Mouse (Mus musculus) kidney, embryonic 14.5 days (tissue): Measurements from ENCODE around the gene Nox3. TPM values are rescaled to one million over a fixed set of nuclear protein-coding genes. Genes with fewer than 3 reads are reported as not detected.

ENCODE experiments used
- ATAC-seq: fragments of 200-750 bp; cut with Nextera tagmentation; 2 replicates; pipeline ENCODE4 v1.8.0; 2017; ENCODE audit warnings: moderate number of reproducible peaks, mild to moderate bottlenecking, moderate TSS enrichment, moderate library complexity; ENCODE audit not compliant: low FRiP score, low TSS enrichment
- H3K27ac ChIP-seq: fragments of 300-500 bp; sonication (generic); 2 replicates; pipeline ENCODE4 v1.5.1; 2014; ENCODE audit warnings: low read depth, mild to moderate bottlenecking, low read length, moderate library complexity, mixed read lengths
- H3K27me3 ChIP-seq: fragments of 300-500 bp; sonication (generic); 2 replicates; pipeline ENCODE4 v1.6.1; 2014; ENCODE audit warnings: mild to moderate bottlenecking, low read length; ENCODE audit not compliant: control insufficient read depth, insufficient read depth
- H3K36me3 ChIP-seq: fragments of 300-500 bp; sonication (generic); 2 replicates; pipeline ENCODE4 v1.6.1; 2014; ENCODE audit warnings: low read length, mixed read lengths; ENCODE audit not compliant: control insufficient read depth, insufficient read depth
- H3K4me1 ChIP-seq: fragments of 300-500 bp; sonication (generic); 2 replicates; pipeline ENCODE4 v1.6.1; 2014; ENCODE audit warnings: low read length, mixed read lengths; ENCODE audit not compliant: control insufficient read depth, insufficient read depth
- H3K4me2 ChIP-seq: fragments of 300-500 bp; sonication (generic); replicated peaks from 2 replicates; pipeline ENCODE4 v1.6.1; 2014; ENCODE audit warnings: low read depth, mild to moderate bottlenecking, low read length
- H3K4me3 ChIP-seq: fragments of 300-500 bp; sonication (generic); 2 replicates; pipeline ENCODE4 v1.5.1; 2014; ENCODE audit warnings: mild to moderate bottlenecking, low read length
- H3K9ac ChIP-seq: fragments of 300-500 bp; sonication (generic); 2 replicates; pipeline ENCODE4 v1.6.1; 2014; ENCODE audit warnings: low read depth, mild to moderate bottlenecking, low read length, moderate library complexity
- H3K9me3 ChIP-seq: fragments of 300-500 bp; sonication (generic); 2 replicates; pipeline ENCODE4 v1.6.1; 2016; ENCODE audit warnings: low read length; ENCODE audit not compliant: control insufficient read depth
- WGBS: fragments of 180-500 bp; shearing (Covaris S2); extraction: QIAGEN DNeasy Blood & Tissue Kit; methylation state at CpG from one replicate; pipeline ENCODE4 v1.1.7; 2014; 5-methylcytosine and 5-hydroxymethylcytosine counted together
- polyA plus RNA-seq: library from polyadenylated mRNA; unstranded; fragments of >200 nt; fragmentation: Nextera tagmentation; extraction: Ambion mirVana; gene quantifications from 2 replicates; pipeline ENCODE4 v1.2.1, GENCODE M21; 2014

The Nox3 gene
- polyA plus RNA-seq, 1 experiment from 2014 or later: not detected

DNA sequence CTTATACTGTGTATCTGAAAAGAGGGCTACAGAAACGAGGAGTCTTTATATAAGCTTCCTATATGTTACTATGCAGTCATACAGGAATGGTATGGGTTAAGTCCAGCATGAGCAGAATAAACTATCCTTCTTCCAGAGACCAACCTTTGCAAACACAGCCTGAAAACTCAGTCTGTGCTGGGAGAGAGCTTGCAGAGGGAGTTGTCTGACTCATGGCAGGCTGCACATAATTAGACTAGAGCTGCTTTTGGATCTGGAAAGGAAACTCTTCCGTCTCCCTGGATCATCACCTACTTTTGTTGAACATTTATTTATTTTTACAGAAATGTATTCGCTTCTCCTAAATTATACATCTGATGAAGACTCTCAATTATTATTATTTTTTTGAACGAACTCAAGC lies 26.8 kb downstream of the Nox3 start:
- Histone ChIP-seq H3K4me1 (no peaks in the 10 kb centered on the region), H3K27ac (no peak overlapping the region), H3K27me3 (no peaks in the 10 kb centered on the region), H3K9ac (no peak overlapping the region), H3K9me3 (no peaks in the 10 kb centered on the region), H3K4me2 (no peak overlapping the region), H3K4me3 (no peak overlapping the region), H3K36me3 (no peaks in the 10 kb centered on the region)
- WGBS: 88% methylated on average over 4 of the region's 4 CpGs
- ATAC-seq: no peak

DNA sequence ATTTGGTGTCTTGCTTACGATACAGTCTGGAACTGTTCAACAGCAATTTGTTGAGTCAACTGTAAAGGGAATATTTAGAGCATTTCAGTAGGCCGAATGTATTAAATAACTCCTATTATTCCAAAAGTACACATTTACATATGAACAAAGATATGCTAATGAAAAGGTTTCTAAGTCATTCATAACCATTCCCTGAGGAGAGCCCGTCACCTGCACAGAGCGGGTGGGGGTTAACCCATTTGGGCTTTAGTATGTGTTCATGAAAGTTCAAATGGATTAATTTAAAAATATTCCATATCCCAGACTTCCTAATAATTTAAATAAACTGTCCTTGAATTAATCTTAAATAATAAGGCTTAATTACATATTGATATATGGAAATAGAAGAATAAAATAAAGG lies 28.8 kb downstream of the Nox3 start:
- no peak overlapping the region for H3K4me3 ChIP-seq
- no peaks in the 10 kb centered on the region for H3K27me3 ChIP-seq
- H3K36me3 ChIP-seq: no peaks in the 10 kb centered on the region
- no peak overlapping the region for H3K9ac ChIP-seq
- no peaks in the 10 kb centered on the region for H3K4me1 ChIP-seq
- no peak for ATAC-seq
- H3K27ac ChIP-seq: no peak overlapping the region
- 92% methylated on average over 4 of the region's 4 CpGs for WGBS
- no peaks in the 10 kb centered on the region for H3K9me3 ChIP-seq
- H3K4me2 ChIP-seq: no peak overlapping the region

DNA sequence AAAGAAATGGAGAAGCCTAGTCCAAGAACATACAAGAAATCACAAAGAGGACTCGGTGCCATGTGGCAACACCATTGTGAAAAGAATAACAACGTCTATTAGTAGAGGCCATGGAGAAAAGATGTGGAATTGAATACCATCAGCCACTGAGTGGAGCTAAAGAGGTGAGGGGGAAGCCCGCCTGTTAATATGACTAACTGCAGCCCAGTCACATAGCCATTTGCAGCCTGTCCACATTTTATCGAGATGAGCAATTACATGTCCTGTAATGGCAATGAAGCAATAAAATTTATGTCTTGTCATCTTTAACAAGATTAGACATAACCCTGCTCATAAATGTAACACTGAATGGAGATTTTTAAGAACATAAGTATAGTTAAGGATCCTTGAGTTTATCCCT lies 30.7 kb downstream of the Nox3 start:
- H3K27ac ChIP-seq: no peak overlapping the region
- no peak overlapping the region for H3K9ac ChIP-seq
- H3K4me2 ChIP-seq: no peak overlapping the region
- H3K4me1 ChIP-seq: no peaks in the 10 kb centered on the region
- no peaks in the 10 kb centered on the region for H3K9me3 ChIP-seq
- H3K36me3 ChIP-seq: no peaks in the 10 kb centered on the region
- no peaks in the 10 kb centered on the region for H3K27me3 ChIP-seq
- ATAC-seq: no peak
- no peak overlapping the region for H3K4me3 ChIP-seq
- WGBS: 80% methylated on average over 4 of the region's 4 CpGs

DNA sequence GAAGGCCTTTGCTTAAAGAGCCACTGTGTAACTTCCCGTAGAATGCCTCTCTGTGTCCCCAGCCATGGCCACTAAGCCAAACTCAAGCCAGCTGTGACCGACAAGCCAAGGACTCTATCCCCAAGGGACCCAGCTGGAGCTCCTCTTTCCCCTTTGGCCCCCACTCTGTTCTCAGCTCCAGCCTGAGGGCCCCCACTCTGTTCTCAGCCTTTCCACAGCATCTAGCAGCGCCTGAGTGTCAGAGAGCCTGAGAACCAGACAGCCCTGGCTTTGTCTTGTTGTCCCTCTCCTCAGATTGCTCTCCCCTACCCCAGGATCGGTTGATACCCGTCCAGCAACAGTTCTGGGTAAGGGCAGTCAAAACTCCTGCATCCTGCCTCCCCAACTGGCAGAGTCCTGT lies 36.6 kb downstream of the Nox3 start:
- ATAC-seq: no peak
- H3K9ac ChIP-seq: no peak overlapping the region
- WGBS: 89% methylated on average over 5 of the region's 5 CpGs
- no peak overlapping the region for H3K4me2 ChIP-seq
- no peaks in the 10 kb centered on the region for H3K4me1 ChIP-seq
- no peaks in the 10 kb centered on the region for H3K9me3 ChIP-seq
- H3K27ac ChIP-seq: no peak overlapping the region
- H3K4me3 ChIP-seq: no peak overlapping the region
- no peaks in the 10 kb centered on the region for H3K36me3 ChIP-seq
- H3K27me3 ChIP-seq: no peaks in the 10 kb centered on the region

DNA sequence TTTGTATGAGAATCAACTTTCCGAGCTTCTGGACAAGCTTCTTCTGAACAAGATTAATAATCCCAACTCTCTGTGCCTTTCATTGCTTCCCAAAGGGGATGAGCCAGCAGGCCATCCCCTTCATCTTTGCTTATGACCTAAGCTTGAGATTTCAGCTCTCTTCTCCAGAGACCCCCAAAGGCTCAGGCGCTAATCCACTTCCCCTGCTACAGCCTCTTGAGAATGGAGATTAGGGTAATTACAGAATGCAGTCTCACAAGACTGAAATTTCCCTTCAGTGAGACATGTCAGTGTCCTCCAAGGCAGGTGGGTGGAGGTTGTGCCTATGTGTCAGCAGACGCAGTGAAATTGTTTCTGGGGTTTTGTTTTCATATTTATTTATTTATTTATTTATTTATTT lies 45.7 kb downstream of the Nox3 start:
- H3K36me3 ChIP-seq: no peaks in the 10 kb centered on the region
- H3K4me1 ChIP-seq: no peaks in the 10 kb centered on the region
- no peak overlapping the region for H3K4me3 ChIP-seq
- no peak overlapping the region for H3K27ac ChIP-seq
- H3K4me2 ChIP-seq: no peak overlapping the region
- H3K9me3 ChIP-seq: no peaks in the 10 kb centered on the region
- no peaks in the 10 kb centered on the region for H3K27me3 ChIP-seq
- no peak for ATAC-seq
- H3K9ac ChIP-seq: no peak overlapping the region
- 50% methylated on average over 3 of the region's 3 CpGs for WGBS

- 84% methylated on average over 2 of the region's 2 CpGs for WGBS
- ATAC-seq: no peak
These were observed 52.5 kb downstream of the Nox3 start for GRCm38 (mm10) chr17:3643582-3643981.

GRCm38 (mm10) chr17:3641456-3641855 lies 54.6 kb downstream of the Nox3 start:
- H3K36me3 ChIP-seq: no peaks in the 10 kb centered on the region
- 58% methylated on average over 5 of the region's 5 CpGs for WGBS
- H3K4me2 ChIP-seq: no peak overlapping the region
- H3K4me1 ChIP-seq: no peaks in the 10 kb centered on the region
- H3K9me3 ChIP-seq: no peaks in the 10 kb centered on the region
- no peak overlapping the region for H3K4me3 ChIP-seq
- no peak for ATAC-seq
- H3K27ac ChIP-seq: no peak overlapping the region
- no peaks in the 10 kb centered on the region for H3K27me3 ChIP-seq
- no peak overlapping the region for H3K9ac ChIP-seq

More at GRCm38 (mm10) chr17:3643582-3643981, 52.5 kb downstream of the Nox3 start:
- no peak overlapping the region for H3K4me2 ChIP-seq
- no peaks in the 10 kb centered on the region for H3K27me3 ChIP-seq
- no peak overlapping the region for H3K9ac ChIP-seq
- no peak overlapping the region for H3K4me3 ChIP-seq
- H3K36me3 ChIP-seq: no peaks in the 10 kb centered on the region
- no peak overlapping the region for H3K27ac ChIP-seq
- H3K4me1 ChIP-seq: no peaks in the 10 kb centered on the region
- no peaks in the 10 kb centered on the region for H3K9me3 ChIP-seq

GRCm38 (mm10) chr17:3638757-3639156 lies 57.3 kb downstream of the Nox3 start:
- no peak overlapping the region for H3K4me3 ChIP-seq
- H3K27me3 ChIP-seq: no peaks in the 10 kb centered on the region
- no peak overlapping the region for H3K9ac ChIP-seq
- no peaks in the 10 kb centered on the region for H3K36me3 ChIP-seq
- ATAC-seq: no peak
- no peaks in the 10 kb centered on the region for H3K4me1 ChIP-seq
- no peaks in the 10 kb centered on the region for H3K9me3 ChIP-seq
- no peak overlapping the region for H3K4me2 ChIP-seq
- 67% methylated on average over 3 of the region's 3 CpGs for WGBS
- H3K27ac ChIP-seq: no peak overlapping the region

- Histone ChIP-seq H3K4me3 (no peak overlapping the region), H3K9me3 (no peaks in the 10 kb centered on the region), H3K9ac (no peak overlapping the region), H3K36me3 (no peaks in the 10 kb centered on the region), H3K27me3 (no peaks in the 10 kb centered on the region), H3K4me1 (no peaks in the 10 kb centered on the region), H3K4me2 (no peak overlapping the region), H3K27ac (peak overlapping the region; percentile 11; the same call in 1 of the 2 replicates)
- ATAC-seq: no peak
- 51% methylated on average over 3 of the region's 3 CpGs for WGBS
These were observed 63.6 kb downstream of the Nox3 start for GRCm38 (mm10) chr17:3632501-3632900.
